Mouse (Mus musculus) right cerebral cortex, postnatal 14 days (tissue): ENCODE measurements around the gene Srm.

Source experiments
- DNase-seq: peaks from one replicate; pipeline ENCODE4 v3.0.0; 2022

Srm gene

GRCm38 (mm10) chr4:148591171-148591630 is at the start of gene Srm:
TSS of gene Srm (plus strand) at chr4:148591503.
- DNase-seq: peak; percentile 97

GRCm38 (mm10) chr4:148549106-148549505 is 42.2 kb upstream of the Srm start:
- DNase-seq: no peak

GRCm38 (mm10) chr4:148557766-148558165 is 33.5 kb upstream of the Srm start:
- DNase-seq: no peak

- DNase-seq: peak; percentile 87
These were observed 32.9 kb upstream of the Srm start, which contains the start of gene Exosc10 for GRCm38 (mm10) chr4:148558297-148559000. TSS of gene Exosc10 (plus strand) at chr4:148558429.

GRCm38 (mm10) chr4:148562676-148563075 is 28.6 kb upstream of the Srm start:
- DNase-seq: no peak

- no peak for DNase-seq
These were observed 27.7 kb upstream of the Srm start for GRCm38 (mm10) chr4:148563595-148563994.

- no peak for DNase-seq
These were observed 21.2 kb upstream of the Srm start for GRCm38 (mm10) chr4:148570138-148570537.

GRCm38 (mm10) chr4:148570693-148571295 is 20.5 kb upstream of the Srm start:
- DNase-seq: no peak

GRCm38 (mm10) chr4:148573222-148573621 is 18.1 kb upstream of the Srm start:
- no peak for DNase-seq

GRCm38 (mm10) chr4:148580765-148581164 is 10.5 kb upstream of the Srm start:
- DNase-seq: no peak

GRCm38 (mm10) chr4:148581422-148581821 is 9.9 kb upstream of the Srm start:
- no peak for DNase-seq

- DNase-seq: no peak
These were observed 8.0 kb upstream of the Srm start for GRCm38 (mm10) chr4:148583257-148583656.

GRCm38 (mm10) chr4:148586648-148587047 is 4.7 kb upstream of the Srm start:
- DNase-seq: no peak

GRCm38 (mm10) chr4:148588793-148589192 is 2.5 kb upstream of the Srm start:
- peak; percentile 42 for DNase-seq

GRCm38 (mm10) chr4:148589565-148589964 is 1.7 kb upstream of the Srm start:
- DNase-seq: no peak

- DNase-seq: peak; percentile 35
These were observed 707 bp upstream of the Srm start for GRCm38 (mm10) chr4:148590421-148591170.

GRCm38 (mm10) chr4:148591637-148592380 is 506 bp downstream of the Srm start:
- DNase-seq: peak; percentile 60

- DNase-seq: no peak
These were observed 2.7 kb downstream of the Srm start for GRCm38 (mm10) chr4:148593996-148594395.

GRCm38 (mm10) chr4:148595916-148596315 is 4.6 kb downstream of the Srm start:
- no peak for DNase-seq

- no peak for DNase-seq
These were observed 5.4 kb downstream of the Srm start for GRCm38 (mm10) chr4:148596731-148597130.

GRCm38 (mm10) chr4:148598826-148599225 is 7.5 kb downstream of the Srm start:
- DNase-seq: no peak

GRCm38 (mm10) chr4:148600316-148600715 is 9.0 kb downstream of the Srm start:
- DNase-seq: no peak

GRCm38 (mm10) chr4:148601871-148602270 is 10.6 kb downstream of the Srm start:
- no peak for DNase-seq
